Mouse (Mus musculus): ENCODE results near the gene Tsr3.

The Tsr3 gene

DNA sequence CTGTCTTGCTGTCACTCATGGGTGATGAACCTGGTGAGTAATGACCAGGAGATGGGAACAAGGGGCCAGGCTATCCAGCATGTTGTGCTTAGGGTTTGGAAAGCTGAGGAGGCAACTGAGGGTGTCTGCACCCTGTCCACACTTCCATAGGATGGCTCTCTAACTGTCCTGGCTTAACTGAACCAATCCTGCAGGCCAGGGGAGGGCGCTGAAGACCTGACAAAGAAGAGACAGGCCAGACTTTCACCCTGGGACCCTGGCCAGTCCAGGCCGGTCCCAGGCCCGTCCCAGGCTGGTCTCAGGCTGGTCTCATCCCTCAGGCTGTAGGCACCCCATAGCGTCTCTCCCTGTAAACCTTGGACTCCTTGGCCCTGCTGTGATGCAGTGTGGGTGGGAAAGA is 50.4 kb downstream of the Tsr3 start:
- DNase-seq (ENCODE audit: inconsistent age in 2 of 2, low spot score in 1 of 2), result no peak

All from adrenal gland, adult (tissue).